Mouse (Mus musculus): ENCODE measurements at regions not wholly inside any gene's neighbourhood (a gene's known extent, or its start where the extent isn't known, plus 50 kb on each side); places are given as distances from the start of the nearest gene placed in this dataset.
"Not testable (repeated sequence)": the region's sequence is repeated elsewhere in the genome, so short reads cannot be mapped to it uniquely, and the experiment has no call there.

DNA sequence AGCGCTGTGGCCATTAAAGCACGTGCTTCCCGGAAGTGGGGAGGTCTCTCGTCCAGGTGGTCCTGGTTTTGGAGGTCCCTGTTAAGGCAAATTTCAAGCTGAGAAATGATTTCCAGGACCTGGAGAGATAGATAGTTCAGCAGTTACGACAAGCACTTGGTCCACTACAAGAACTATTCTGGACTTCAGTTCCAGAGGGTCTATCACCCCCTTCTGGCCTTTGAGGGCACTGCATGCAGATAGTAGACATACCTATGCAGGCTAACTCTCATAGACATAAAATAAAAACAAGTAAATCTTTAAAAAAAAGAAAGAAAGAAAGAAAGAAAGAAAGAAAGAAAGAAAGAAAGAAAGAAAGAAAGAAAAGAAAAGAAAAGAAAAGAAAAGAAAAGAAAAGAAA, 415.2 kb upstream of the Cdh5 start:
- H3K36me3 ChIP-seq (ENCODE audit: control insufficient read depth, insufficient read depth, low read length); H3K4me2 ChIP-seq (ENCODE audit: low read length); H3K9ac ChIP-seq (ENCODE audit: low read depth, low read length); H3K4me3 ChIP-seq (ENCODE audit: low read depth, low read length); ATAC-seq; H3K27ac ChIP-seq (ENCODE audit: low read length); H3K27me3 ChIP-seq (ENCODE audit: control insufficient read depth, insufficient read depth, low read depth, low read length); H3K4me1 ChIP-seq (ENCODE audit: control insufficient read depth, insufficient read depth, low read length); H3K9me3 ChIP-seq (replicated peaks; ENCODE audit: control insufficient read depth, low read length, poor library complexity, severe bottlenecking): not testable (repeated sequence)
- WGBS, result 91% methylated on average over 5 of the region's 5 CpGs

DNA sequence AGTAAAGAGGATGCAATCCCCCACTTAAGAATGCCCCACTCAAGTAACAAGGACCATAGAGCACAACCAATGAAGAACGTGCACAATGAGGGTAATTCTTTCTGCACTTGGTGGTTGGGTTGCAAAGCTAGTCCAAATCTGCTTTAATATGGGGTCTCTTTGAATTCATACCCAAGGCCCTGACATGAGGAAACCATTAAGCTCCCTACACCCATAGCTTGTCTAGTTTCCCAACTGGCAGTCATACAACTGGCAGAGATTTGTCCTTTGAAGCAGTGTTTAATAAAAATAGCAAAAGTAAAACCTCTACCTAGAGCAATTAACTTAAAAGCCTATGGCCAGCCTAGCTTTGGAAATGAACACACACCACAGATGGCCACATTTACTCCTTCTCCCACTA, 411.0 kb upstream of the Cdh5 start:
- ATAC-seq, result no peak
- Histone ChIP-seq H3K27ac (ENCODE audit: low read length) (no peak overlapping the region), H3K4me2 (ENCODE audit: low read length) (no peak overlapping the region), H3K4me3 (ENCODE audit: low read depth, low read length) (no peak overlapping the region), H3K9me3 (replicated peaks; ENCODE audit: control insufficient read depth, low read length, poor library complexity, severe bottlenecking) (no peaks in the 10 kb centered on the region), H3K4me1 (ENCODE audit: control insufficient read depth, insufficient read depth, low read length) (no peaks in the 10 kb centered on the region), H3K36me3 (ENCODE audit: control insufficient read depth, insufficient read depth, low read length) (no peaks in the 10 kb centered on the region), H3K27me3 (ENCODE audit: control insufficient read depth, insufficient read depth, low read depth, low read length) (no peaks in the 10 kb centered on the region), H3K9ac (ENCODE audit: low read depth, low read length) (no peak overlapping the region)
- WGBS, result 94% methylated on average over 1 of the region's 1 CpGs

DNA sequence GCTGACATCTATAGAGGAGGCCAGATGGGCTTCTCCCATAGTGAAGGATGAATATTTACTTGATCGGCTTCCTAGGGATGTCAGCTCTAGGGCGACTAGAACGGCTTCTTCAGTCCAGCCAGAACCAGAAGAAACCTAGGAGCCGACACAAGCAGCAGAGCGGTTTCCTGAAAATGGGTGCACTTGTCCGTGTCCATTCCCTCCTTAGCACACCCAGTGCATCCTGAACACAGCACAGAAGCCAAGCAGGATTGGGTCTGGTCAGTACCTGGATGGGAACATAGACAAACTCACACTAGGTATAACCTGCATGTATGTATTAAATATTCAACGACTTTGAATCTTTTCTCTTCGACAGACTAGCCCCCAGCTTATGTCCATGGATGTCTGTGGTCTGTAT, 407.9 kb upstream of the Cdh5 start:
- no peak overlapping the region for H3K9ac ChIP-seq (ENCODE audit: low read depth, low read length)
- WGBS, result 96% methylated on average over 8 of the region's 8 CpGs
- H3K9me3 ChIP-seq (replicated peaks; ENCODE audit: control insufficient read depth, low read length, poor library complexity, severe bottlenecking), result peaks cover 4% of the 10 kb centered on the region; the same call in 1 of the 2 replicates
- H3K4me2 ChIP-seq (ENCODE audit: low read length), result no peak overlapping the region
- H3K4me1 ChIP-seq (ENCODE audit: control insufficient read depth, insufficient read depth, low read length), result no peaks in the 10 kb centered on the region
- H3K4me3 ChIP-seq (ENCODE audit: low read depth, low read length), result no peak overlapping the region
- H3K27ac ChIP-seq (ENCODE audit: low read length), result no peak overlapping the region
- no peak for ATAC-seq
- H3K36me3 ChIP-seq (ENCODE audit: control insufficient read depth, insufficient read depth, low read length), result no peaks in the 10 kb centered on the region
- H3K27me3 ChIP-seq (ENCODE audit: control insufficient read depth, insufficient read depth, low read depth, low read length), result no peaks in the 10 kb centered on the region

DNA sequence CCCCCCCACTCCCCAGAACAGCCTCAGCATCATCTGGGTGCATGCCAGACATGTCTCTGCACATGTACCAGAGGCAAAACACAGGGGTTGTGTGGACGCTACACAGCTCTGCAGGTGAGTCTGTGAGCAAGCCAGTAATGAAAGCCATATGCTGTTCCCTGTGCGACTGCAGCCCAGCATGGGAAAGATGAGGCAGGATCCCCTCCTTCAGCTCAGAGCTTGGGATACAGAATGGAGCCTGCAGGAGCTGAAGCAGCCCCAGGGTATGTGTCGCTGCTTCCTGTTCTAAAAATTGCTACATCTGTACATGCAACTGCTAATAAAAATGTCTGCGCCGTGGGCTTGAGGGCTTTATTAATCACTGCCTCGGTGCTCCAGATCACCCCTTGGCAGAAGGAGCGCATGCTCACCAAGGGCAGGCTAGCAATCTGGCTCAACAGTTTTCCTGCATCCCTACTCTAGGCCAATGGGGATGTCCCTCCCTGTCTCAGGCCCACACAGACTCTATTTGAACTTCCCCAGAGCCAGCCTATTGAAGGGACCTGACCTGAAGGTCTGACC, 407.0 kb upstream of the Cdh5 start:
- WGBS, result 89% methylated on average over 7 of the region's 7 CpGs
- ATAC-seq, result no peak
- no peak overlapping the region for H3K9ac ChIP-seq (ENCODE audit: low read depth, low read length)

DNA sequence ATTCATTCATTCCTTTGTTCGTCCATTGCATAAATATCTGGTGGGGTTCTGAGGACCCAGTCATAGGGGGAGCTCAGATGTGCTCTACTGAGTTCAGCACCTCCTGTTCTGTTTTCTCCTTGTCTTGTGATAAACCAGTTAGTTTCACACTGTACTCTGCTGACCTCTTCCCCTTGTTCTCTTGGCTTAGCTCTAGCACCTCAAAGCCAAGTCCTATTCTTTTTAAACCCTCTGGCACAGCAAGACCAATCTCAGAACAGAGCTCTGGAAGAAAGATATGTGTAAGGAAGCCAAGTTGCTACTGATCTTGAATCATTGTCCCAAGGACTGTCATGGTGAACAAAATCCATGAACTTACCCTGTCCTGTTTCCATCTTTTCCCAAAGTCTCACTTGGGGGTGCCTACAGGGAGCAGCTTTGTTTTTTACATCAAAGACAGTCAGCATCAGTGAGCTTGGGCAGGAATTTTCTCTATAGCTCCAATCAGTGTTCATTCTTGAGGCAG, 402.4 kb upstream of the Cdh5 start:
- H3K27ac ChIP-seq (ENCODE audit: low read length), result no peak overlapping the region
- WGBS, result 89% methylated on average over 1 of the region's 1 CpGs
- no peaks in the 10 kb centered on the region for H3K27me3 ChIP-seq (ENCODE audit: control insufficient read depth, insufficient read depth, low read depth, low read length)
- no peak overlapping the region for H3K9ac ChIP-seq (ENCODE audit: low read depth, low read length)
- no peaks in the 10 kb centered on the region for H3K4me1 ChIP-seq (ENCODE audit: control insufficient read depth, insufficient read depth, low read length)
- H3K4me2 ChIP-seq (ENCODE audit: low read length), result no peak overlapping the region
- H3K9me3 ChIP-seq (replicated peaks; ENCODE audit: control insufficient read depth, low read length, poor library complexity, severe bottlenecking), result peaks cover 4% of the 10 kb centered on the region; the same call in 1 of the 2 replicates
- H3K4me3 ChIP-seq (ENCODE audit: low read depth, low read length), result no peak overlapping the region
- no peak for ATAC-seq
- H3K36me3 ChIP-seq (ENCODE audit: control insufficient read depth, insufficient read depth, low read length), result no peaks in the 10 kb centered on the region

More for the DNA sequence above, 407.0 kb upstream of the Cdh5 start:
- H3K4me2 ChIP-seq (ENCODE audit: low read length), result no peak overlapping the region
- H3K36me3 ChIP-seq (ENCODE audit: control insufficient read depth, insufficient read depth, low read length), result no peaks in the 10 kb centered on the region
- no peak overlapping the region for H3K27ac ChIP-seq (ENCODE audit: low read length)
- no peaks in the 10 kb centered on the region for H3K27me3 ChIP-seq (ENCODE audit: control insufficient read depth, insufficient read depth, low read depth, low read length)
- no peak overlapping the region for H3K4me3 ChIP-seq (ENCODE audit: low read depth, low read length)
- no peaks in the 10 kb centered on the region for H3K4me1 ChIP-seq (ENCODE audit: control insufficient read depth, insufficient read depth, low read length)
- H3K9me3 ChIP-seq (replicated peaks; ENCODE audit: control insufficient read depth, low read length, poor library complexity, severe bottlenecking), result peaks cover 4% of the 10 kb centered on the region; the same call in 1 of the 2 replicates

DNA sequence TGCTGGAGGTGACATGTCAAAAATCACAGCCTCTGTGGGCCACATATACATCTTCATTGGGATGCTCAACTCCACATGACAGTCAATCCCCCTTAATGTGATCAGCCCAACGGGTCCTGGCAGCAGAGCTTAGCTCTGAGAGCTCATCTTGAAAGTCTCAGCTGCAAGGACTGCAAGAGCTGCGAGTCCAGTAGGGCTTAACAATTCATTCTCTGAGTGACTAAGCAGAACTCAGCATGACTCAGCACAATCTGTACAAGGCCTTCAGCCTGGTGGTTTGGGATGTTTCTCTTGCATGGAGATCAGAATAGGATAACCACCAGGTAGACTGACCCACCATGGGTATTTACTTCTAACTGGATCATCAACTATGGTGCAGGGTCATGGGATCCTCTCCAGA, 399.2 kb upstream of the Cdh5 start:
- peaks cover 9% of the 10 kb centered on the region; the same call in 1 of the 2 replicates for H3K9me3 ChIP-seq (replicated peaks; ENCODE audit: control insufficient read depth, low read length, poor library complexity, severe bottlenecking)
- no peak for ATAC-seq
- H3K9ac ChIP-seq (ENCODE audit: low read depth, low read length), result no peak overlapping the region
- H3K27ac ChIP-seq (ENCODE audit: low read length), result no peak overlapping the region
- no peak overlapping the region for H3K4me2 ChIP-seq (ENCODE audit: low read length)
- no peaks in the 10 kb centered on the region for H3K27me3 ChIP-seq (ENCODE audit: control insufficient read depth, insufficient read depth, low read depth, low read length)
- no peaks in the 10 kb centered on the region for H3K36me3 ChIP-seq (ENCODE audit: control insufficient read depth, insufficient read depth, low read length)
- WGBS, result 71% methylated on average over 2 of the region's 2 CpGs
- H3K4me1 ChIP-seq (ENCODE audit: control insufficient read depth, insufficient read depth, low read length), result no peaks in the 10 kb centered on the region
- H3K4me3 ChIP-seq (ENCODE audit: low read depth, low read length), result no peak overlapping the region

DNA sequence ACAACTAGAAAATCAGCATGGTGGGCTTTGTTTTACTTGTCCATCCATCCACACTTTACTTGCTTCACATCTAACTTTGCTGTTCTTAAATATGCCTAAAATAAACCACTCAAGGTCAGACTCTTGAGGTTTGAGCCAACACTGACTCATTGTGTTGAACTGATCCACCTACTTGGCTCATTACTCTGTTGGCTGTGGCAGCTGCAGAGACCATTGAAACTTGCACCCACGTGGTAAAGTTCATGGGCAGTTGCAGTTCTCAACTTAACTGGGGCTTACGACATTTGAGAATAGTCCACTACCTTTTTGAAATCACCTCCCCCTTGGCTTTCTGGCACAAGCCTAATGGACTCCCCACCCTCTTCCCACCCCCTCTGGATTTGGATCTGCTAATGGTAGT, 395.3 kb upstream of the Cdh5 start:
- Histone ChIP-seq H3K4me1 (ENCODE audit: control insufficient read depth, insufficient read depth, low read length) (no peaks in the 10 kb centered on the region), H3K36me3 (ENCODE audit: control insufficient read depth, insufficient read depth, low read length) (no peaks in the 10 kb centered on the region)
- 87% methylated on average over 2 of the region's 2 CpGs for WGBS

DNA sequence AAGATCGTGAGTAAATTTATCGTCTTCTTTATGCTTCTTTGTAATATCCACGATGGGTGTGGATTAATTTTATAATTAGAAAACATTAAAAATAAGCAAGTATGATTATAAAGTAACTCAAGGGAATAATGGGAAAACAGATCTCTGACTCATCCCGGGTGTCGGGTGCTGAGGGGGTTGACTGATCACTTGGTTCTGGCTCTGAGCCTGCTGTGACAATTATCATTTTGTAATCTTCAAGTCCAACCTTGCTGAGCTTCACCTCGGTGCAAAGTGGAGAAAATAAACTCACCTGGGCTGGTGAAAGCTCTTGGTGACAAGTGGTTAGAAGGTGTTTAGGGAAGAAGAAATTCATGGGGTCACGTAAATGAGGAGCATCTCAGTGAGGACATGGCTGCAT, 390.6 kb upstream of the Cdh5 start:
- not testable (repeated sequence) for H3K9me3 ChIP-seq (replicated peaks; ENCODE audit: control insufficient read depth, low read length, poor library complexity, severe bottlenecking); H3K27ac ChIP-seq (ENCODE audit: low read length); H3K4me2 ChIP-seq (ENCODE audit: low read length); H3K4me1 ChIP-seq (ENCODE audit: control insufficient read depth, insufficient read depth, low read length); ATAC-seq; H3K27me3 ChIP-seq (ENCODE audit: control insufficient read depth, insufficient read depth, low read depth, low read length); H3K9ac ChIP-seq (ENCODE audit: low read depth, low read length); H3K4me3 ChIP-seq (ENCODE audit: low read depth, low read length); H3K36me3 ChIP-seq (ENCODE audit: control insufficient read depth, insufficient read depth, low read length)
- 88% methylated on average over 7 of the region's 7 CpGs for WGBS

More for the DNA sequence above, 395.3 kb upstream of the Cdh5 start:
- Histone ChIP-seq H3K27me3 (ENCODE audit: control insufficient read depth, insufficient read depth, low read depth, low read length) (no peaks in the 10 kb centered on the region), H3K4me2 (ENCODE audit: low read length) (no peak overlapping the region), H3K4me3 (ENCODE audit: low read depth, low read length) (no peak overlapping the region), H3K27ac (ENCODE audit: low read length) (no peak overlapping the region), H3K9me3 (replicated peaks; ENCODE audit: control insufficient read depth, low read length, poor library complexity, severe bottlenecking) (peaks cover 5% of the 10 kb centered on the region; the same call in 1 of the 2 replicates), H3K9ac (ENCODE audit: low read depth, low read length) (no peak overlapping the region)
- no peak for ATAC-seq

DNA sequence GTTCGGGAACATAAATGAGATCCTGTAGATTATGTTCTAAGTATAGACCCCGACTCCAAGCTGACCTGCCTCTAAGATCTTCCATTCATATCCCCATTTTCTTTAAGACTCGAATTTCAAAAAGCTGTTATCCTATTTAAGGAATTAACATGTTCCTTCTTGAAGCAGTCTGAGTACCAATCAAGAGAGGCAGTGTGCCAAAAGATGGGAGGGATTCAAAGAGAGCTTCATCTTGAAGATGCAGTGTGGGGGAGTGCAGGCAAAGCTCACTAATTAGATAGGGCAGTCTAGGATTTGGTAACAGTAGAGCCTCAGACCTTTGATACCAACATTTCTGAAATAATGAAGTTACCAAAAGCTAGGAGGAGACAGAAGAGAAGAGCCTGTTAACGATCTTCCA, 383.7 kb upstream of the Cdh5 start:
- Histone ChIP-seq H3K27me3 (ENCODE audit: control insufficient read depth, insufficient read depth, low read depth, low read length) (no peaks in the 10 kb centered on the region), H3K36me3 (ENCODE audit: control insufficient read depth, insufficient read depth, low read length) (no peaks in the 10 kb centered on the region), H3K4me2 (ENCODE audit: low read length) (no peak overlapping the region), H3K4me3 (ENCODE audit: low read depth, low read length) (no peak overlapping the region), H3K4me1 (ENCODE audit: control insufficient read depth, insufficient read depth, low read length) (no peaks in the 10 kb centered on the region), H3K9me3 (replicated peaks; ENCODE audit: control insufficient read depth, low read length, poor library complexity, severe bottlenecking) (no peaks in the 10 kb centered on the region), H3K27ac (ENCODE audit: low read length) (no peak overlapping the region), H3K9ac (ENCODE audit: low read depth, low read length) (no peak overlapping the region)
- 69% methylated on average over 4 of the region's 4 CpGs for WGBS
- no peak for ATAC-seq
